Mouse (Mus musculus) spleen, postnatal 10 days (tissue): ENCODE results near the gene Espn.
A peak's percentile ranks its signal among the peaks of the same experiment; 100 is the strongest.

Experiments used
- DNase-seq, 2 experiments: peaks; one replicate each; pipeline ENCODE4 v3.0.0; 2021 to 2022; ENCODE audit warnings: low spot score in 2 of 2

The Espn gene

DNA sequence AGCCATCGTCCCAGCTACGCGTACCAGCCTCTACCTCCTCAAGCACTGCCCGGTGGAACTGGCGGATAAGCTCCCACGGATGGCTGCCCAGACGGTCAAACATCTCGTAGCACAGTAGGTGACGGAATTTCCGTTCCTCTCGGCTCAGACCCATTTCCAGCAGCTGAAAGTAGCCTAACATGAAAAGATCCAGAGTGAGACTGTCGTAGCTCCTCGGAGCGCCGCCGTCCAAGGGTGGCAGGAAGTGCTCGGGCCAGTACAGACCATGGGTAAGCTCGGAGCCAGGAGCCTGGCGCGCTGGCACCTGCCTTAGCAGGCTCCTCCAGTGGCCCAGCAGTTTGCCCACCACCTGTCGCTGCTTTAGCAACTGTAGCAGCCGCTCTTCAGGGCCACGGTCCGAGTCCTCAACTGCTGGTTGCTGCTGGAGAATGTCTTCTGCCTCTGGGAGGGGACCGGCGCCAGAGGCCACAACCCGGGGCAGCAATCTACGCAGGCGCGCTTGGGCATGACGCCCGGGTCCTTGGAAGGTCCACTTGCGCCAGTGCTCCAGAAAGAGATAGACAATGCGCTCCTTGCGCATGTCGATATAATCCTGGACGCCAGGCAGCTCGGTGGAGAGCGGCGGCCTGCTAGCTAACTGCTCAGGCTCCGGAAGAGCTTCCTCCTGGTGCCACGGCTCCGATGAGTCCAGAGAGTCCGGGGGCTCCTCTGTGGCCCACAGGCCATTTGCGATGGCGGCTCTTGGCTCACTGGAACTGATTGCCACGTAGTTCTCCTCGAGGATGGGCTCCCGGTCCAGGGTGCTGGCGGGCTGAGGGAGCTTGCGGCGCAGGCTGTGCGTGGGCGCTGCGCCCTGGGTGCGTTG lies 26.8 kb downstream of the Espn start:
- DNase-seq, result no peak

DNA sequence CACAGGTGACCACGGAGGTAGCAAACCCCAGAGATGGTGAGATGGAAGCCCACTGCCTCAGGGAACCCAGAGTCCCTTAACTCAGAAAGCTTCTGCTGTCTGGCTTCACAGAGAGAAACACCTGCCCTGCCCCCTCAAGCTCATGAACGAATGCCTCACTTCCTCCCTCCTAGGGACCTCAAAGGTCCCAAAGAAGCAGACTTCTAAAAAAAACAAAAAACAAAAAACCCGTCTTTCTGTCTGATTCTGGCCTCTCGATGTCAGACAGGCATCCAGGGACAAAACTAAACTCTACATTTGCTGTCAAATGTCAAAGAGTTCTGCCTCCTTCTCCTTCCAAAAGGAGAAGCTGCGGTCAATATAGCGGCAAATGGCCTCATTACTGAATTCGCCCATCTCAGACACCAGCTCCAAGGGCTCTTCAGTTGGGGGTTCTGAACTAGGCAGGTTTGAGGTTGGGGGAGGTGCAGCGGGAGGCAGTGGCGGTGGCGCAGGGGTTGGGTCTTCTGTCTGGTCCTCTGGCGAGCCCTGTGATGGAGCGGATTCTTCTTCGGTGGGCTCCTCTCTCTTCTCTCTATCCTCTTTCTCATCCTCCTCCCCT lies 27.7 kb downstream of the Espn start:
- DNase-seq, result no peak

DNA sequence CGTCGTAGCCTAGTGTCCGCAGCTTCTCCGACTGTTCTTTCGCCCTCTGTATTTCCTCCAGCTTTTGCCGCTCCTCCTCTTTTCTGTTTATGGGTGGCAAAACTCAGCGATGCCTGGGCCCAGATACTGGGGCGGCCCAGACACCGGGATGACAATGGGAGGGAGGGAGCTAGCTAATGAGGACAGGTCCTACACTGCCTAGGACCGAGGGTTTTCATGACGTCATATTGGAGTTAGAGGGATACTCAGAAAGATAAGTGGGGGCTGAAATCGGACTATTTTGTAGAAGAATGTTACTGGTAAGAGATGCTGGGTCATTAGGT lies 31.0 kb downstream of the Espn start:
- DNase-seq, result no peak

DNA sequence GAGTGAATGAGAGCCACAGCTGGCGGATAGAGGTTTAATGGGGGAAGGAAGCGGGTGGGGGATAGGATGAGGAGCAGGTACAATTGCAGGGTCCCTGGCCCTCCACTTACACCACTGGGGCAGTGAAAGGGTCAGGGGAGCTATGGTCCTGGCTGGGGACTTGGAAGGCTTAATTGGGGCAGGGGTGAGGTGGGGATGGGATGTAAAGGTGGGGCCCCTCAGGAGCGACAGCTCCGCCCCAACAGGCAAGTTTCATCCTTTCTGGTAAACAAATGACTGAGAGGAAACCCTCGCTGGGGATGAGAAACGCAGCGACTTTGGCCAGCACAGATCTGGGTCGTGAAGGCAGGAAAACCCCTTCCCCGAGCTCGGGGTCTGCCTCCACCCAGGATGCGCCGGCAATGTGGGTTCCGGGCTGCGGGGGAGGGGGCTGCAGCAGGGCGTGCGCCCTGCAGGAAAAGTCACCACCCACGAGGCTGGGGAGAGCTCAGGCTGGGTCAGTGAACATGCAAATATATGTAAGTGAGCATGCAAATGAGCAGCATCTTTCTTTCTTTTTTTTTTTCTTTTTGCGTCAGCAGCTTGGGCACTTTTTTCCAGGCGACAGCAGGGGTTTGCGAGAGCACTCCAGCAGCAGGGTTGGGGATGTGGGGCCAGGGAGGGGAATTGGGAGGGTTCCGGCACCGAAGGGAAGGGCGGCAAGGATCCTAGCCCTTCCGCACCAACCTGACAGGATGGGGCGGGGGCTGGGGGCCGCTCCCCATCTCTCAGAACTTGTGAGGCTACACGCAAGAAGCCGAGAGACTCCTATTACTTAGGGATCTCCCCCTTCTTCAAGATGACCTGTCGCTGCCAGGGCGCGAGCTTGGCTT lies 31.6 kb downstream of the Espn start:
- peak in 1 of 2 experiments; percentile 42 for DNase-seq

DNA sequence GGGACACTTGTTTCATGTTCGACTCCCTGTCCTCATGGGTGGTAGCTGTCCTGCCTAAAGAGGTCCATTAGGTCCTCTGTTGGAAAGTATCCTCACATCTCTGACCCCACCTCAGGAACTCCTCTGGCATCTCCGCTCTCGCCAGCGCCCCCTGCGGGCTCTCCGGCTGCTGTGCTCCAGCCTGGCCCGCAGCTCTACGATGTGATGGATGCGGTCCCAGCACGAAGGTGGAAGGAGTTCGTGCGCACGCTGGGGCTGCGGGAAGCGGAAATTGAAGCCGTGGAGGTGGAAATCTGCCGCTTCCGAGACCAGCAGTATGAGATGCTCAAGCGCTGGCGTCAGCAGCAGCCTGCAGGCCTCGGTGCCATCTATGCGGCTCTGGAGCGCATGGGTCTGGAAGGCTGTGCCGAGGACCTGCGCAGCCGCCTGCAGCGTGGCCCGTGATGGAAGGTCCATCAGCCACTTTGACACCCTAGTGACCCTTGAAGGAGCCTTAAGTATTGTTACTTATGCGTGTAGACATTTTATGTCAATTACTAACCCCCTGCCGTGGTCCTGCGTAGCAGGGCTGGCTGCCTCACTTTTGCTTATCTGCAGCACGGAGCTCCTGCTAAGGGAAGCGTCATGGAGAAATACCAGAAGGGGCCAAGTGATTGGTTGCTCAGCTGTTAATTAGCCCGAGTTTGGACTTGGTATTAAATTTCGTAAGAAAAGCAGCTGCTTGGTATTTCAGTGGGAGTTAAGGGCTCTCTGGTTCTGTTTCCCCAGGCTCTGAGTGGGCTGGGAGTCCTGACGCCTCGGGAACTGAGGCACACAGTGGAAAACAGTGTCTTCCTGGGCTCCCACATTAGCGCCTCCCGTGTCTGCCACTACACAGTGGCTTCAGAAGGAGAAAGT lies 32.5 kb downstream of the Espn start:
- DNase-seq, result peak in 1 of 2 experiments; percentile 71

DNA sequence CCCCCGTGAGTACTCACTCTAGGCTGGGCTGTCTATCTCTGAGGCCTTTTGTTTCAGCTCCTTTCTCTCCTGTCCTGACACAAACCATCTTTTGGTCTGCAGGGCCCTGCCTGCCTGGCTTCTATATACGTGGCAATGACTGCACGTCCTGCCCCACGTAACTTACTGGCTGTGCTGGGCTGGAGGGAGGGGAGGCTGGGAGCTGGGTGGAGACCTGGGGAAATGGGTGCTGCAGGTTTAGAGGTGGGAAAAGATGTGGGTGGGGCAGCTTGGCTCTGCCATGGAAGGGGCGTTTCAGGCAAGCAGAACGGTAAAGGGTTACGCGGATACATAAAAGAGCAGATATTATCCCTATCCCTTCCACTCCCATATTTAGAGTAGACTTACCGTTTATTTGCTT lies 34.6 kb downstream of the Espn start:
- DNase-seq, result peak in 1 of 2 experiments; percentile 16

DNA sequence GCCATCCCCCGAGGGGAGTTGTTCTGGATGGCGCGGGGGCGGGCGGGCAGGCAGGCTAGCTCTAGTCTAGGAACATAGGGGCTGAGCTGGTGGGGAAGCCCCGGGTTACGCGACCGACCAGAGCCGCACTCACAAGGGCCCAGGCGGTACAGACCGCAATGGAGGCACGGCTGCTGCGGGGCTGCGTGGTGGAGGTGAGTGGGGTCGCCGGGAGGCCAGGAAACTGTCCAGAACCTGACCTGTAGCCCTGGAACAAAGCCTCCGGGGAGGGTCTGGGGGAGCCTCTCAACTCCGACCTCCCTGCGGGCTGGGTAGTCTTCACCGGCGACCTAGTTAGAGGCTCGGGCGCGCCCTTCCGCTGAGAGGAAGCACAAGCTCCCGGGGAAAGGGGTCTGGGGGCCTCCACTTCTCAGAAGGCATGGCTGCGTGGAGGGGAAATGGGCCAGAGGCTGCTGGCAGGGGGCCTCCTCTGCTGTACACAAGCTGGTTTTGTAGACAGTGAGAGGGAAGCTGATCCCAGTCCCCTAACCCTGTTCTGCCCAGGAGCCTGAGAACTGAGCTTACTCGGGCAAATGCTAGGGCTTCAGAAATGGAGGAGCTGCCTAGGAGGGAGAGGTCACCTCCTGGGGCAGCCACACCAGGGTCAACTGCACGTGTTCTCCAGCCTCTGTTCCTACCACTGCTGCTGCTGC lies 36.1 kb downstream of the Espn start, which contains the start of gene Tnfrsf25:
Gene Tnfrsf25, plus strand, starts transcription at position 14 of the 692 bp plus-strand sequence.
- peak in 1 of 2 experiments; percentile 39 for DNase-seq

DNA sequence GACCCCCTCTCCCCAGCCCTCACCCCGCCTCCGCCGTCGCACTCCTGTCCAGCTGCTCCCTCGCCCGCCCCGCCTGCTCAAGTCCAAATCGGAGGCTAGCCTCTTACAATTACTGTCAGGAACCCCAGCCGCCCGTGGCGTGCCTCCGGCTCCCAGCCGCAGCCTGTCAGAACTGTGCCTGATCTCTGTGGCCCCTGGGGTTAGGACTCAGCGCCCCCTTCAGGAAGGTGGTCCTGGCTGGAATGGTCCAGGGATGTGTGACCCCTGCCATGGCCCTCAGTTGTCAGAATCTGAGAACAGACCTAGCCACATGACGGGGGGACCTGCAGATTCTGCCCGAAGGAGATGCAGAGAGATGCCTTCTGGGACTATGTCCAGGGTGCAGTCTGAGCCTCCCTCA lies 38.1 kb downstream of the Espn start:
- no peak for DNase-seq

DNA sequence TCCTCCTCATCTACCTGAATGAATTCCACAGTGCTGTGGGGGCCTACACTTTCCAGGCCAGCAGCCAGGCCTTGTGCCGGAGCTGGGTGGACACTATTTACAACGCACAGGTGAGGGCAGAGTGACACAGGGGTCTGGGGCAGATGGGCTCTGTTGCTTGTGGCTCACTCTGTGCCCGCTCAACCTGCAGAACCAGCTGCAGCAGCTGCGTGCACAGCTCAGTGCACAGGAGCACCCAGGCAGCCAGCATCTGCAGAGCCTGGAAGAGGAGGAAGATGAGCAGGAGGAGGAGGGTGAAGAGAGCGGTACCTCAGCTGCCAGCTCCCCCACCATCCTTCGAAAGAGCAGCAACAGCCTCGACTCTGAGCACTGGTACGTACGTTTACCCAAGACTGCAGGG lies 39.8 kb downstream of the Espn start:
- no peak for DNase-seq

DNA sequence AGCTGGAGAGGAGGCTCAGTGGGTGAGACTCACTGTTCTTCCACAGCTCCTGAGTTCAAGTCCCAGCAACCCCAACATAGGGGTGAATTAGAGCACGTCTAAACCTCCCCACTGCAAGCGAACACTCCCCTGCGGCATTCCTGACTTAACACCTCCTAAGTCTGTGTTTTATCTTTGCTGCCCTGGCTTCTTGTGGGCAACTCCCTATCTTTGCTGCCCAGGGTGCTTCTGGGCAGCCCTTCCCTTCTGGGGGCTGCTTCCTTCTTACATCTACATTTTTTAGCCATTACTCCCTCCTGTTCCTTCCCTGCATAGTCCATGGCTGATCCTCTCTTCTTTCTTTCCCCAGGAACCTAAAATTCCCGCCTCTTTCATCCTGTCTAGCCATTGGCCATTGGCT lies 41.5 kb downstream of the Espn start:
- DNase-seq, result peak in 1 of 2 experiments; percentile 60

DNA sequence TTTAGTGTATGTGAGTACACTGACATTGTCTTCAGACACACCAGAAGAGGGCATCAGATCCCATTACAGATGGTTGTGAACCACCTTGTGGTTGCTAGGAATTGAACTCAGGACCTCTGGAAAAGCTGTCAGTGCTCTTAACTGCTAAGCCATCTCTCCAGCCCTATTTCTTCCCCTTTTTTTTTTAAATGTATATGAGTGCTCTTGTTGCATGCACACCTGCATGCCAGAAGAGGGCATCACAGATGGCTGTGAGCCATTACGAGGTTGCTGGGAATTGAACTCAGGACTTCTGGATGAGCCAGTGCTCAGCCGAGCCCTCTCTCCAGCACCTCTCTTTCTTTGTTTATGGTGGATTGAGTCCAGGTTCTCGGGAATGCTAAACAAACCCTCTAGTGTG lies 42.7 kb downstream of the Espn start:
- DNase-seq, result no peak

DNA sequence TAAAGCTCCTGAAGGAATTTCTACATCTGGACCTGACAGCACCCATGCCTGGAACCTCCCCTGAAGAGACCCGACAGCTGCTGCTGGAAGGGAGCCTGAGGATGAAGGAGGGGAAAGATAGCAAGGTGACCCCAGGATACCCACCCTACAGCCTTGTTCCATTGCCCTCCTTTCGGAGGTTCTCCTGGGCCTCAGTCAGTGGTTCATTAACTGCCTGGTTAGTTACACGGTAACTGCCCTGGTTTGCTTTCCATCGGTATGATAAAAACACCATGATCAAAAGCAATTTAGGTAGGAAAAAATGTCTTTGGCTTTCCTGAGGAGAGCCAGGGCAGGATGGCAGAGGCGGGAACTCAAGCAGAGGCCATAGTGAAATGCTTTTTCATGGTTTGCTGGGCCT lies 43.5 kb downstream of the Espn start:
- no peak for DNase-seq

DNA sequence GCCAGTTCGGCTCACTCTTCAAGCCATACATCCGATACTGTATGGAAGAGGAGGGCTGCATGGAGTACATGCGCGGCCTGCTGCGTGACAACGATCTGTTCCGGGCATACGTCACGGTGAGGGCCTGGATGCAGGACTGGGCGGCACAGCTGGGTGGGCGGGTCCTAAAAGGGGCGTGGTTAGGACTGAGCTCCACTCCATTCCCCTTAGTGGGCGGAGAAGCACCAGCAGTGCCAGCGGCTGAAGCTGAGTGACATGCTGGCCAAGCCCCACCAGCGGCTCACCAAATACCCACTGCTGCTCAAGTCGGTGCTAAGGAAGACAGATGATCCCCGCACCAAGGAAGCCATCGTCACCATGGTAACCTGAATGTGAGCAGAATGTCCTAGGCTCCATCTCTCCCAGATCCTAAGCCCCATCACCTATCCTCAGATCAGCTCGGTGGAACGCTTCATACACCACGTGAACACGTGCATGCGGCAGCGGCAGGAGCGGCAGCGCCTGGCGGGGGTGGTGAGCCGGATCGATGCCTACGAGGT lies 44.1 kb downstream of the Espn start:
- DNase-seq, result peak in 1 of 2 experiments; percentile 75

DNA sequence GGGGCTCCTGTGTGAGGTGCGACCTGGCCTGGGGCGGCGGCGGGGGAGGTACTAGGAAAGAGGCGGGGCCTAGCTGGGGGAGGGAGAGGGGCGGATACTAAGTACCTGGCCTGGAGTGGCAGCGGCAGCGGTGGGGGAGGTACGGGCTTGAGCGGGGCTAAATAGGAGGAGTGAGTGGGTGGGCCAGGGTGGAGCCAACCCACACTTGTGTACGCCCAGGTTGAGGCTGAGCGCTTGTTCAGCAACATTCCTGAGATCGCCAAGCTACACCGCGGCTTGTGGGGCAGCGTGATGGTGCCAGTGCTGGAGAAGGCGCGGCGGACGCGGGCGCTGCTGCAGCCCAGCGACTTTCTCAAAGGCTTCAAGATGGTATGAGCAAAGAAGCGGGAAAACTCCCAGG lies 44.7 kb downstream of the Espn start:
- peak in 1 of 2 experiments; percentile 51 for DNase-seq

DNA sequence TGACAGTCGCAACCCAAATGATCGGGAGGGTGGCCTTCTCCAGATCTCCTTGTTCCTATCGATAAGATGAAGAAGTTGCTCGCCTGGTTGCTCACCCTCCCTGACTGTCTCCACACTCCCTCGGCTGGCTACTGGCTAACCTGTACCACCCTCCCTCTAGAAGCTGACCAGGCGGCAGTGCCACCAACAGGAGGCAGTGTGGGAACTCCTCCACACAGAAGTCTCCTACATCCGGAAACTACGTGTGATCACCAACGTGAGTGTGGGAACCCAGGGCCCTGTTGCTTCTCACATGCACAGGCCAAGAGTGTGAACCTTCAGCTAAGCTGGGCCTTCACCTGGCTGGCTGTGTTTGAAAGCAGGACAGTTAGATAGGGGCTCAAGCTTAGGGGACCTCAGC lies 45.4 kb downstream of the Espn start:
- no peak for DNase-seq

DNA sequence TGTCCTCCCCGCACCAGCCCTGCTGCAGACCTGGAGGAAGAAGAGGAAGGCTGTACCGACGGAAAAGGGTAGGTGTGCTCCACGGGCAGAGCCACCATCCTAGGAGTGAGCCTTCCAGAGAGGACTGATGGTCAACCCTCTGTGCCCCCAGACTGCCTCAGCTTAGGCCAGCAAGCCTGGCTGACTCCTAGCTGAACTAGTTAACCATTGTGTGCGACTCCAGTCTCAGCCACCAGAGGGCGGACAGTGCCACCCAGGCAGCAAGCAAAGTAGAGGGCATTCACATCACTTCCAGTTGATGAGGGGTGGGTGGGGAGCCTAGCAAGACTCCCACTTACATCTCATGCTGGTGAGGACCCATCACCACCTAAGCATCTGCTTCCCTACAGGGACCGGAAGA lies 49.1 kb downstream of the Espn start:
- peak; percentile 81 to 91 for DNase-seq

DNA sequence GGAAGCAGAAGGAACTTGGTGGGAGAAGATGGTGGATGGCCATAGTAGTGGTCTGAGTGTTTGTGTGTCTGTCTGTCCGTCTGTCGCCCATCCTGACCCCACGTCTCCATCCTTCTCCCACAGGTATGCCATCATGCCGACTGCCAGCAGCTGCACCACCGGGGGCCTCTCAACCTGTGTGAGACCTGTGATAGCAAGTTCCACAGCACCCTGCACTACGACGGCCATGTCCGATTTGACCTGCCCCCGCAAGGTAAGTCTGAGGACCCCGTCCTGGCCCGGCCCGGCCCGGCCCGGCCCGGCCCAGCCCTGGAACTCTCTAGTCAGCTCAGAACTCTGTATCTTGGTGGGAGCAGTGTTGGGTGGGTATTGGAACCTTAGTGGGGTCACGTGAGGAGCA lies 50.2 kb downstream of the Espn start:
- no peak for DNase-seq

DNA sequence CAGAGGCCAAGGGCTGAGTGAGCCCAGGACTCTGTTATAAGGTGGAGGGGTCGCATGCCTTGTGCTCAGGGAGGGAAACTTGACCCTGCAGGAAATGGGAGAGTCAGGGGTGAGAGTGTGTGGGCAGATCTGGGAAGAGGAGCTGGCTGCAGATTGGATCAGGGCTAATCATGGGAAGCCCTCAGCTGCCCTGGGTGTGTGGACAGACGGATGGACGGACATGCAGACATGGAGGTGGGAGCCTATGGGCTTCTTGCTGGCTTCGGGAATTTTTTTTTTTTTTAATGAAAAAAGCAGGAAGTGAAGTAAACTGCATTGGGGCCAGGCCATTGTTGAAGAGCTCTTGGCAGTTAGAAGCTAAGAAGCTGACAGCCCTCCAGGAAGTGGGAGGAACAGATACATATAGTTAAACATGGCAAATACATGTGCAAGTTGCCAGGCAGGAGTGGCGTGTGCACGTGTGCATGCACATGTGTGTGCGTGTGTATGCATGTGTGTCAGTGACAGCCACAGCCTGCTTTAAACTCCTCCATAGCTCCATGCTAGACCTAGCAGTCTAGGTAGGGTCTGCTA lies 51.0 kb downstream of the Espn start:
- DNase-seq, result no peak

DNA sequence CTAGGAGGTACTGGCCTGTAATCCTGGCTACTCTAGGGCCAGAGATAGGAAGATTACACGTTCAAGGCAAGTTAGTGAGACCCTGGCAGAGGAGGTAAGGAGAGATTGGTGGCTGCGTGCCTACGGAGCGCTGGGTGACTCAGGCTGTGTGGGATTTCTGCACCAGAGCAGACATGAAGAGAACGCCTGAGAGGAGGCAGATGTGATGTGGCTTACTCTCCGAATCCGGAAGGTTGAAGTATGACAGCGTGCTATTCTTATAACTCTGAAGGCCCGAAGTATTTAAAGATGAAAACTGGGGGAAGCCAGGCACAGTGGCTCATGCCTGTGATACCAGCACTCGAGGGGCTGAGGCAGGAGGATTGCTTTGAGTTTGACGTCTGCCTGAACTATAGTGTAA lies 51.6 kb downstream of the Espn start:
- no peak for DNase-seq
